Mouse (Mus musculus) megakaryocyte-erythroid progenitor cell, adult 5-6 weeks (primary cell): ENCODE results near the gene Grik4. TPM values are rescaled to one million over a fixed set of nuclear protein-coding genes. Genes with fewer than 3 reads are reported as not detected.
"Not testable (repeated sequence)": the region's sequence is repeated elsewhere in the genome, so short reads cannot be mapped to it uniquely, and the experiment has no call there.

ENCODE experiments used
- ATAC-seq: replicated peaks from 2 replicates; pipeline ENCODE4 v1.8.0; 2016; ENCODE audit warnings: mild to moderate bottlenecking, inconsistent platforms; ENCODE audit not compliant: severe bottlenecking, poor library complexity, low FRiP score, low TSS enrichment
- total RNA-seq, 2 experiments: library from RNA; stranded (forward) in 1 of 2; stranded (reverse) in 1 of 2; fragments of 200-1000, 215-1000 nt in 1 of 2; fragments of >200 nt in 1 of 2; fragmentation: Nextera tagmentation in 1 of 2; gene quantifications; 2 replicates each; pipeline ENCODE4 v1.2.3; 2014 to 2017

Grik4 gene
- total RNA-seq (2014; fragmentation: Nextera tagmentation) (not detected in 2 replicates), total RNA-seq (2017) (not detected in 2 replicates)

- no peak for ATAC-seq
Measured at GRCm38 (mm10) chr9:42943781-42944535, at the start of gene Grik4. TSS of gene Grik4 (minus strand) at chr9:42944493.

GRCm38 (mm10) chr9:42993659-42994058 is 49.4 kb upstream of the Grik4 start:
- ATAC-seq = peak; percentile 64; the same call in 1 of the 2 replicates

GRCm38 (mm10) chr9:42987988-42988387 is 43.7 kb upstream of the Grik4 start:
- no peak for ATAC-seq

GRCm38 (mm10) chr9:42968894-42969521 is 24.7 kb upstream of the Grik4 start:
- ATAC-seq = no peak

GRCm38 (mm10) chr9:42967731-42968130 is 23.4 kb upstream of the Grik4 start:
- ATAC-seq = no peak

- ATAC-seq = not testable (repeated sequence)
Measured at GRCm38 (mm10) chr9:42964809-42965208, 20.5 kb upstream of the Grik4 start.

GRCm38 (mm10) chr9:42964366-42964765 is 20.1 kb upstream of the Grik4 start:
- no peak for ATAC-seq

- ATAC-seq = no peak
Measured at GRCm38 (mm10) chr9:42962506-42962905, 18.2 kb upstream of the Grik4 start.

GRCm38 (mm10) chr9:42958401-42958800 is 14.1 kb upstream of the Grik4 start:
- ATAC-seq = no peak

GRCm38 (mm10) chr9:42948381-42948780 is 4.1 kb upstream of the Grik4 start:
- no peak for ATAC-seq

GRCm38 (mm10) chr9:42945174-42945573 is 881 bp upstream of the Grik4 start:
- ATAC-seq = no peak

GRCm38 (mm10) chr9:42944536-42945006 is 278 bp upstream of the Grik4 start:
- peak; percentile 82 for ATAC-seq

- ATAC-seq = peak; percentile 12; the same call in 1 of the 2 replicates
Measured at GRCm38 (mm10) chr9:42943057-42943529, 1.2 kb downstream of the Grik4 start.

- ATAC-seq = no peak
Measured at GRCm38 (mm10) chr9:42942148-42942547, 2.1 kb downstream of the Grik4 start.

- no peak for ATAC-seq
Measured at GRCm38 (mm10) chr9:42932146-42932545, 12.1 kb downstream of the Grik4 start.

- ATAC-seq = no peak
Measured at GRCm38 (mm10) chr9:42927498-42927897, 16.8 kb downstream of the Grik4 start.

- no peak for ATAC-seq
Measured at GRCm38 (mm10) chr9:42926564-42926963, 17.7 kb downstream of the Grik4 start.

GRCm38 (mm10) chr9:42921830-42922229 is 22.5 kb downstream of the Grik4 start:
- ATAC-seq = no peak

- ATAC-seq = no peak
Measured at GRCm38 (mm10) chr9:42920190-42920589, 24.1 kb downstream of the Grik4 start.

GRCm38 (mm10) chr9:42917911-42918310 is 26.4 kb downstream of the Grik4 start:
- no peak for ATAC-seq

GRCm38 (mm10) chr9:42913201-42913600 is 31.1 kb downstream of the Grik4 start:
- ATAC-seq = no peak
